Comparison of ENCODE assay signal across 24 mouse cellular contexts in the genomic region with DNA sequence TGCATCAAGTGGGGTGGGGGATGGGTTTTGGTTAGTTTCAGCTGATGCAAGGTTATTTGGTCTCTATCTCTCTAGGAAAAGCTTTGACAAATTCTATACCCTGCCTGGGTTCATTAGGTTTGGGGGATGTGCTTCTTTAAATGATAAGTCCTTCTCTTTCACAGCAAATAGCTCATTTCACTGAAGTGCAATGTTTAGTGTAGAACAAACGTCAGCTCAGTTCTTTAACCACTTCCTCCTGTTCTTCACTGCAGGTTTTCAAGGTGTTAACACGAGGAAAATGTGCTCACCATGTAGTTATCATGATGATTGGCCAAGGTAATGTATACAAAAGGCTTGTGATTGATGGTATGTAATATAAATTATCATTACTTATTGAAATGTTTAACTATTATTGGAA.
DNase-seq lines count a peak whose midpoint lies in the region; ATAC-seq lines count a peak whose summit lies in the region.
"Had no signal": no experiment of that assay in that cellular context is flagged by ENCODE, and none has a peak within 500 bp of the region (broad histone marks: within the 10 kb centered on the region; RNA-seq: fewer than 3 reads in every experiment).

No protein-coding gene starts in this region.

- WGBS in midbrain, embryonic 11.5 days, result 69% methylated on average over 2 of the region's 2 CpGs

- no peak overlapping the region for H3K4me2 ChIP-seq in midbrain, embryonic 11.5 days
- H3K4me2 ChIP-seq: embryonic facial prominence, embryonic 15.5 days; forebrain, embryonic 15.5 days; heart, embryonic 11.5 days; heart, embryonic 15.5 days; hindbrain, embryonic 13.5 days had no signal

- ATAC-seq in CD4-positive, CD25-positive, alpha-beta regulatory T cell, adult 4 months, result peak; percentile 86
- ATAC-seq in frontal cortex, adult (ENCODE audit: low TSS enrichment), result no peak
- no peak for ATAC-seq in midbrain, embryonic 11.5 days (ENCODE audit: low FRiP score)
- ATAC-seq: forebrain, embryonic 15.5 days; hindbrain, postnatal 0 days; Patski had no signal

- no peak overlapping the region for H3K27ac ChIP-seq in midbrain, embryonic 11.5 days (ENCODE audit: low read depth, low read length)
- H3K27ac ChIP-seq: embryonic facial prominence, embryonic 15.5 days; forebrain, embryonic 10.5 days; forebrain, embryonic 15.5 days; heart, adult 2 months; heart, embryonic 15.5 days; hindbrain, embryonic 13.5 days; hindbrain, postnatal 0 days had no signal

- H3K27me3 ChIP-seq in midbrain, embryonic 11.5 days (ENCODE audit: control insufficient read depth, insufficient read depth, low read length), result no peaks in the 10 kb centered on the region
- H3K27me3 ChIP-seq: embryonic facial prominence, embryonic 15.5 days; forebrain, embryonic 15.5 days; heart, embryonic 15.5 days; hindbrain, embryonic 13.5 days; Patski had no signal

- no peak overlapping the region for H3K4me3 ChIP-seq in midbrain, embryonic 11.5 days (ENCODE audit: low read depth, low read length)
- H3K4me3 ChIP-seq: embryonic facial prominence, embryonic 15.5 days; erythroblast, embryonic 14.5 days; forebrain, embryonic 10.5 days; forebrain, embryonic 15.5 days; heart, adult 2 months; heart, embryonic 15.5 days; hindbrain, embryonic 13.5 days had no signal

- H3K36me3 ChIP-seq in midbrain, embryonic 11.5 days (ENCODE audit: control insufficient read depth, insufficient read depth, low read length), result no peaks in the 10 kb centered on the region
- H3K36me3 ChIP-seq: embryonic facial prominence, embryonic 15.5 days; forebrain, embryonic 10.5 days; forebrain, embryonic 15.5 days; heart, embryonic 15.5 days; hindbrain, embryonic 13.5 days had no signal

- DNase-seq in thymus, postnatal 0 days (ENCODE audit: low spot score), result peak; percentile 20
- DNase-seq in thymus, adult 18-20 months, result no peak
- DNase-seq in induced T-regulatory cell, adult 2 months (ENCODE audit: low read depth), result peak; percentile 19
- DNase-seq in midbrain, embryonic 11.5 days (ENCODE audit: low spot score, missing footprints), result no peak
- DNase-seq: adrenal gland, adult 8-10 months; adrenal gland, postnatal 36 days; cerebellum, adult 11 months; cerebellum, adult 8-10 months; cerebellum, postnatal 14 days; embryo, embryonic 11 days; gastrocnemius, postnatal 14 days; heart, adult 2 months; heart, postnatal 14 days had no signal

- no peaks in the 10 kb centered on the region for H3K9me3 ChIP-seq in midbrain, embryonic 11.5 days (ENCODE audit: control insufficient read depth, low read length)
- H3K9me3 ChIP-seq: embryonic facial prominence, embryonic 15.5 days; forebrain, embryonic 10.5 days; forebrain, embryonic 15.5 days; heart, embryonic 15.5 days; hindbrain, embryonic 13.5 days had no signal

- no peaks in the 10 kb centered on the region for H3K4me1 ChIP-seq in midbrain, embryonic 11.5 days (ENCODE audit: control insufficient read depth, insufficient read depth, low read length)
- H3K4me1 ChIP-seq: embryonic facial prominence, embryonic 15.5 days; forebrain, embryonic 10.5 days; forebrain, embryonic 15.5 days; heart, embryonic 15.5 days; hindbrain, embryonic 13.5 days had no signal

- no peak overlapping the region for H3K9ac ChIP-seq in midbrain, embryonic 11.5 days (ENCODE audit: low read length)
- H3K9ac ChIP-seq: embryonic facial prominence, embryonic 15.5 days; forebrain, embryonic 15.5 days; heart, embryonic 15.5 days; hindbrain, embryonic 13.5 days had no signal

Comparison
In these comparisons a context has a peak if more than half of its experiments do, and no peak if none do; other contexts are left out.
1. DNase-seq: peak in thymus, postnatal 0 days (single experiment) and induced T-regulatory cell, adult 2 months (single experiment); none in thymus, adult 18-20 months (0 of 2) and midbrain, embryonic 11.5 days (single experiment).